Mouse (Mus musculus): ENCODE results near the gene Tekt5. TPM values are rescaled to one million over a fixed set of nuclear protein-coding genes. Genes with fewer than 3 reads are reported as not detected.

Tekt5 gene
- polyA plus RNA-seq, 1 experiment from 2014 or later = 0.24 TPM

GRCm38 (mm10) chr16:10313226-10313625 is 82.1 kb downstream of the Tekt5 start:
- ATAC-seq (ENCODE audit: insufficient number of reproducible peaks, low FRiP score) = peak; percentile 52
- 4% methylated on average over 15 of the region's 15 CpGs for WGBS
- Histone ChIP-seq H3K4me1 (replicated peaks) (peaks cover 32% of the 10 kb centered on the region), H3K9me3 (replicated peaks) (no peaks in the 10 kb centered on the region), H3K4me3 (peak overlapping the region; percentile 78), H3K36me3 (no peaks in the 10 kb centered on the region), H3K9ac (peak overlapping the region; percentile 86), H3K27ac (ENCODE audit: poor library complexity, severe bottlenecking) (peak overlapping the region; percentile 17; the same call in 1 of the 2 replicates), H3K27me3 (replicated peaks) (peaks cover 7% of the 10 kb centered on the region; the same call in 1 of the 2 replicates), H3K4me2 (peak overlapping the region; percentile 80)

- no peak for ATAC-seq (ENCODE audit: insufficient number of reproducible peaks, low FRiP score)
- peaks cover 32% of the 10 kb centered on the region for H3K4me1 ChIP-seq (replicated peaks)
- no peaks in the 10 kb centered on the region for H3K36me3 ChIP-seq
- H3K9me3 ChIP-seq (replicated peaks) = no peaks in the 10 kb centered on the region
- H3K9ac ChIP-seq = no peak overlapping the region
- peaks cover 7% of the 10 kb centered on the region; the same call in 1 of the 2 replicates for H3K27me3 ChIP-seq (replicated peaks)
- H3K27ac ChIP-seq (ENCODE audit: poor library complexity, severe bottlenecking) = peak overlapping the region; percentile 86; the same call in 1 of the 2 replicates
- 0 out of 2 replicates have a peak overlapping the region, but pooled peaks have one; percentile 39 for H3K4me2 ChIP-seq
- no peak overlapping the region for H3K4me3 ChIP-seq
- WGBS = 52% methylated on average over 4 of the region's 4 CpGs
Observed at GRCm38 (mm10) chr16:10311989-10312388, 83.3 kb downstream of the Tekt5 start.

- Histone ChIP-seq H3K27me3 (replicated peaks) (peaks cover 7% of the 10 kb centered on the region; the same call in 1 of the 2 replicates), H3K36me3 (no peaks in the 10 kb centered on the region), H3K4me1 (replicated peaks) (peaks cover 38% of the 10 kb centered on the region), H3K9me3 (replicated peaks) (no peaks in the 10 kb centered on the region), H3K4me2 (peak overlapping the region; percentile 39), H3K4me3 (no peak overlapping the region), H3K27ac (ENCODE audit: poor library complexity, severe bottlenecking) (peak overlapping the region; percentile 86), H3K9ac (no peak overlapping the region)
- ATAC-seq (ENCODE audit: insufficient number of reproducible peaks, low FRiP score) = 0 out of 2 replicates have a peak, but pooled peaks have one; percentile 33
- WGBS = 33% methylated on average over 3 of the region's 3 CpGs
Observed at GRCm38 (mm10) chr16:10311086-10311485, 84.2 kb downstream of the Tekt5 start.

GRCm38 (mm10) chr16:10310507-10310906 is 84.8 kb downstream of the Tekt5 start:
- Histone ChIP-seq H3K4me2 (peak overlapping the region; percentile 39; the same call in 1 of the 2 replicates), H3K27ac (ENCODE audit: poor library complexity, severe bottlenecking) (peak overlapping the region; percentile 86)

More at GRCm38 (mm10) chr16:10310507-10310906, 84.8 kb downstream of the Tekt5 start:
- ATAC-seq (ENCODE audit: insufficient number of reproducible peaks, low FRiP score) = no peak
- H3K27me3 ChIP-seq (replicated peaks) = peaks cover 7% of the 10 kb centered on the region; the same call in 1 of the 2 replicates
- H3K4me3 ChIP-seq = no peak overlapping the region
- H3K36me3 ChIP-seq = no peaks in the 10 kb centered on the region
- H3K9me3 ChIP-seq (replicated peaks) = no peaks in the 10 kb centered on the region
- peaks cover 40% of the 10 kb centered on the region for H3K4me1 ChIP-seq (replicated peaks)
- H3K9ac ChIP-seq = no peak overlapping the region
- 76% methylated on average over 5 of the region's 5 CpGs for WGBS

Other genes with a start within 250 kb of the Tekt5 start
- 0.34 TPM in 1 of 2 replicates, not detected in the other for gene Rpl39l, start 225.3 kb downstream of the Tekt5 start, polyA plus RNA-seq (2016; fragmentation: Nextera tagmentation; extraction: Ambion mirVana)
- 0.78 and 1.2 TPM in 2 replicates for gene Atf7ip2, start 202.8 kb downstream of the Tekt5 start, polyA plus RNA-seq (2016; fragmentation: Nextera tagmentation; extraction: Ambion mirVana)
- 24.2 and 25.4 TPM in 2 replicates for gene Emp2, start 81.5 kb downstream of the Tekt5 start, polyA plus RNA-seq (2016; fragmentation: Nextera tagmentation; extraction: Ambion mirVana)
- gene Nubp1, start 16.5 kb upstream of the Tekt5 start, polyA plus RNA-seq (2016; fragmentation: Nextera tagmentation; extraction: Ambion mirVana) = 37.9 and 41.6 TPM in 2 replicates
- 6.5 and 6.7 TPM in 2 replicates for gene Tvp23a, start 51.9 kb upstream of the Tekt5 start, polyA plus RNA-seq (2016; fragmentation: Nextera tagmentation; extraction: Ambion mirVana)
- 0.17 and 0.62 TPM in 2 replicates for gene Ciita, start 84.6 kb upstream of the Tekt5 start, polyA plus RNA-seq (2016; fragmentation: Nextera tagmentation; extraction: Ambion mirVana)
- 19.4 and 20.8 TPM in 2 replicates for gene Dexi, start 147.6 kb upstream of the Tekt5 start, polyA plus RNA-seq (2016; fragmentation: Nextera tagmentation; extraction: Ambion mirVana)
- 30.0 and 33.7 TPM in 2 replicates for gene Clec16a, start 149.8 kb upstream of the Tekt5 start, polyA plus RNA-seq (2016; fragmentation: Nextera tagmentation; extraction: Ambion mirVana)

Data from heart, embryonic 12.5 days (tissue).